Mouse (Mus musculus) c-Kit-positive CD71-positive TER-119-positive erythroid progenitor cells, embryonic 14.5 days (primary cell): ENCODE data around the gene Crabp2.

Experiments used
- DNase-seq: peaks from one replicate; pipeline ENCODE4 v3.0.0-alpha.2; 2013; ENCODE audit warnings: low spot score

Crabp2 gene

DNA sequence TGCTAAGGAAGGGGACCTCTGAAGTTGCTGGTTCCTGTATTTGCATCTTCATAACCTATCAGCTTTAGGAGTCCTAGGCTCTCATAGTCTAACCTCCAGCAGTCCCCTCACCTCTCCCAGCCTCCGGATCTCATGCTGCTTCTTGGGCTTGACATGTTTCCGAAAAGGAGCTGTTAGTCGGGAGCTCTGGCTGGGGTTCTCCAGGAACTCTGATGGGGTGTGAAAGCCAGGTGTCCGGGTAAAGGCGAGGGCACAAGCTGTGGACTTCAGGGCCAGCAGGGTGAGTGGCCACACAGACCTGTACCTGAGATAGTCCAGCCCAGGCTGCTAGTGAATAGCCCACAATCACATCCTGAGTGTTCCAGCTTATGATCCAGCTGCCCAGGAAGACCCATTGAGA lies 21.0 kb upstream of the Crabp2 start:
- DNase-seq: no peak

DNA sequence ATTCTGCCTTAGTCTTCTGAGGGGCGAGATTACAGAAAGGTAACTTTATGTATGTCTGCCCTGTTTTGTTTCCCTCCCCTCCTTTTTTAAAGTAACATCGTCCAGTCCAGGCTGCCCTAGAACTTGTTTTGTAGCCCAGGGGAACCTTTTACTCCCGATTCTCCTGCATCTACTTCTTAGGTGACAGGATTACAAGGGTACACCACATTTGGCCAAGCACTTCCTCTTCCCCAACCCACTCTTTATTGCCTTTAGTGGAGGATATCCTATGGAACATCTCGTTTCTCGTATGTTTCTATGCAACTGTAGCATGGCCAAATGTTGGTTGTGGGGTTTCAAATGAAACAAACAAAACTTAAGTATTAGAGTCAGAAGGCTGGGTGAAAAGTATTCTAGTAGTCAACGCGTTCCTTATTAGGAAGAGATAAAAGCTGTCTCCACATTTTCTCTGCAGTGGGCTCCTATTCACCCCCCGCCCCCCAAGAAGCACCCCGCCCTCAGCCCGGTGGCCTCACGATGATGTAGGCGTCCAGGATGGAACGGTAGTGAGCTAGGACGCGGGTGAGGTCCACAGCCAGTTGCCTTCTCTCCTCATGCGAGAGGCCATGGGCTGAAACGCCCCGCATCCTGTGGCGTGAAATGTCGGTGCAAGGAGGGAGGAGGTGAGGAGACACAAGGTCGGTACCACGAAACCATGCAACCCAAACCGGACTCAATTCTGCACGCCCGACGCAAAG lies 19.0 kb upstream of the Crabp2 start:
- DNase-seq: no peak

DNA sequence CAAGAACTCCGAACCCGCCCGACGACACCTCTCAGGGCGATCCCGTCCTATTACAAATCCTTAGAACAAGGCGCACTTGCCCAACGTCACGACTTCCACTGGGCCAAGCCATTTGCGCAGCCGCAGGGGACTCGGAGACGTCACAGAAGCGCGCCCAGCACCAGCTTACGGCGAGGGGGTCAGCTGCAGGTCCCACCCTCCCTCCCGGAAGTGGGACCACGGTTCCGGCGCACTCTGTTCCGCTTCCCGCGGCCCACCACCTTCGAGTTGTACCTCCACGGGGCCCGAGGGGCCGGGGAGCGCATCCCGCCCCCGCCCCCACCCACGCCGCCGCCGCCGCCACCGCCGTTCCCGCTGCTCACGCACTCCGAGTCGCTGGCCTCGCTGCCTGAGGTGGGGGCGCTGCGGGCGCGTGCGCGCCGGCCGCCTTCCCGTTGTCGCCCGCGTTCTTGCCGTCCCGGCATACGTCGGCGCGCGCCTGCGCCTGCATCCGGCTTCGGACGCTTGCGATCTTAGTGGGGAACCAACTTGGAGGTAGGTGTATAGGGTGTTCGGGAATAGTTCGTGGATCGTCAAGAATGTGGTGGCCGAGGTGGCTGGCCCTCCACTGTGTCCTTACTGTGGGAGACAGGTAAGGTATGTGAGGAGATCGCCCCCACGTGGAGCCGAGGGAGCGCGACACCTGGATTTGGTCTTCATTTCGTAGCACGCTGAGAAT lies 18.2 kb upstream of the Crabp2 start, which contains the start of the genes Isg20l2 and Rrnad1:
Isg20l2 (plus strand) TSS at position 237 of the 718 bp plus-strand sequence.
Rrnad1 (minus strand) TSS at position 640 of the 718 bp plus-strand sequence.
- peak; percentile 91 for DNase-seq

DNA sequence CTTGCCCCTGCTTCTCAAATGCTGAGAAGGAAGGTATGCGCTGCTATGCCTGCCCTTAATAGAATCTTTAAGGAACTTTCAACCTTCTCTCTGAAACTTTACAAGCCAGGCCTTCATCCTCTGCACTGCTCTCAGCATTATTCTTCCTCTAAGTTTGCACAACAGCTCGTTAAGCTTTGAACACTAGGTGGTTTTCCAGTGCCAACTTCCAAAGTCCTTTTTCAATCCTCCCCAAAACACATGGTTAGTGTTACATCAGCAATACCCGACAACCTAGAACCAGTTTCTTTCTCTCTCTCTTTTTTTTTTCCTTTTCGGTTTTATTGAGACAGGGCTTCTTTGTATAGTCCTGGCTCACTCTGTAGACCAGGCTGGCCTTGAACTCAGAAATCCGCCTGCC lies 14.4 kb upstream of the Crabp2 start:
- DNase-seq: no peak

DNA sequence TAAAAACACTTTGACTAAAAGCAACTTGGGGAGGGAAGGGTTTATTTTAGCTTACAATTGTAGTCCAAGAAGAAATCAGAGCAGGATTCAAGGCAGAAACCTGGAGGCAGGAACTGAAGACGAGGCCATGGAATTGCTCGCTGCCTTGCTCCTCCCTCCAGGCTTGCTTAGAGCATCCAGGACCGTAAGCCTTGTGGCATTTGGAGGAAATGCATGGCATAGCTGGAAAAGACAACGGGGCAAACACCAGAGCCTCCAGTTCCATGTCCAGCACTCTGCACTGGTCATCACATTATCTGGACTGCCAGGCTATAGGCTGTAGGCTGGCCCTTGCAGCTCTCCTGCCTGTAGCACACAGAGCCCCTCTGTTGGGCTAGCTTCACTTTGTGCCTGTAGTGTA lies 14.0 kb upstream of the Crabp2 start:
- no peak for DNase-seq

DNA sequence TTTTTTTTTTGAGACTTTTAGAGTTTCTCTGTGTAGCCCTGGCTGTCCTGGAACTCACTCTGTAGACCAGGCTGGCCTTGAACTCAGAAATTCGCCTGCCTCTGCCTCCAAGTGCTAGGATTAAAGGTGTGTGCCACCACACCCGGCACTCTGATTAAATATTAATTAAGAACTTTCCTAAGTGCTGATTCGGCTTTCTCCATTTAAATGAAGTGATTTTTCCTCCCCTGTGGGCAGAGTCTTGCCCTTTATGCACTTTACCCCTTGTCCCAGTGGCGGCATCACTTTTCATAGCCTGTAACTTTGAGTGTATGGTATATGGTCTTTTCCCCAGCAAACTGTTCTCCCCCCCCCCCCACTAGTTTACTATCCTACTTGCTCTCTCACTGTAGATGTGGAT lies 13.3 kb upstream of the Crabp2 start:
- DNase-seq: no peak

DNA sequence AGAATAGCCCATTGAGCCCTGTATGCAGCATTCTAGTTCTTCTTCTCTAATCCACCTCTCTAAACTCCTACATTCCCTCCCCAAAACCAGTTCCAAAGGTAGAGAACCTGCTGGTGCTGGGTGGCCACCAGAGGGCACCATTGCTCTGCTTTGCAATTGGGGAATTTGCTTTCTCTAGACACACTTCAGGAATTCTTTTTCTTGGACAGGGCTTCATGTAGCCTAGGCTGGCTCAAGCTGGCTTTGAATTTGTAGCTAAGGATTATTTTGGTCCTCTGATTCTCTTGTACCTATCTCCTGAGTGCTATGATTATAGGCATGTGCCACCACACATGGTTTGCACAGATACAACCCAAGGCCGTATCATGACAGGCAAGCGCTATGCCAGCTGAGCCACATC lies 12.7 kb upstream of the Crabp2 start:
- peak; percentile 62 for DNase-seq

DNA sequence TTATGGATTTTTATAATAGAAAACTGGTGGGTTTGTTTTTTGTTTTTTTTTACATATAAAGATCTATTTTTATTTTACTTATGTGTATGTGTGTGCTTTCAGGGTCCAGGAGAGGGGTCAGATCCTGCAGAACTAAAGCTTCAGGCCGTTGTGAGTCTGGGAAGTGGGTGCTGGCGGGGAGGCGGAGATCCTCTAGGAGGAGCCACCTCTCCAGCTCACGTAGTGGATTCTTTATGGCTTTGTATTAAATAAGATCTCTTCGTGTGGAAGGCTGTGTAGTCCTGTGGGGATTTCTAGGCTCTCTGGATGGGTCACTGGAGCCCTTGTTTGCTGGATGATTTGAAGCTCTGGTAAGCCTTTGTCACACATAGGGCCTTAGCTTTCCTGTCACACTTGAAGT lies 7.9 kb upstream of the Crabp2 start:
- DNase-seq: no peak

DNA sequence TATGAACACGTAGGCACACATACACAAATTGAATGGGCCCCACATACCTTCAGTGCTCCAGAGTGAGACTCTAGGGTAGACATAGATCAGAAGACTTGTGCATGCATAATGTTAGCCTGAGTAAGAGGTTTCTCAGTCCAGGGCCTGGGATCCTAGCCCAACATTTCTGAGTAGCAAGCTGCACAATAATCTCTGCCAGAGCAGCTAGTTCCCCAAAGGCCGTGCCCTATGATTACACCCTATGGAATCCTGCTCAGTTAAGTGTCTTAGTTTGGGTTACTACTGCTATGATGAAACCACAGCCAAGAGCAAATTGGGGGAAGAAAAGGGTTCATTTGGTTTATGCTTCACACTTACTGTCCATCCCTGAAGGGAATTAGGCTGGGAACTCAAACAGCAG lies 6.0 kb upstream of the Crabp2 start:
- no peak for DNase-seq

DNA sequence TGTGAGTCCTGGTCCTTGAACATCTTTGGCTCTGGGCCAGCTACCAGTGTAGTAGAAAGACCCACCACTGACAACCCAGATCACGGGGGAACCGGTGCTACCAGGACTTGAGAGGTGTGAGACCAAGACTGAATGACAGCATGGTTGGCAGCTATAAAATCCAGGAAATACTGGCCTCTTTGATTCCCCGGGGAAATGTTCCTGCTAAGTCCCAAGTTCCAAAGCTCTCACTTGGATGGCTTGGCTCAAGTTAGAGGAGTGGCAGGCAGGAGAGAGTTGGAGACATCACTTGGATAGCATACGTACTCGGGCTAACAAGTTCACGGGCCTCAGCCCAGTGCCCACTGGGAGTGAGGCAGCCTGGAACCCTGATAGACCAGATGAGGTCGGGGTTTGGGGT lies 4.9 kb upstream of the Crabp2 start:
- DNase-seq: no peak

DNA sequence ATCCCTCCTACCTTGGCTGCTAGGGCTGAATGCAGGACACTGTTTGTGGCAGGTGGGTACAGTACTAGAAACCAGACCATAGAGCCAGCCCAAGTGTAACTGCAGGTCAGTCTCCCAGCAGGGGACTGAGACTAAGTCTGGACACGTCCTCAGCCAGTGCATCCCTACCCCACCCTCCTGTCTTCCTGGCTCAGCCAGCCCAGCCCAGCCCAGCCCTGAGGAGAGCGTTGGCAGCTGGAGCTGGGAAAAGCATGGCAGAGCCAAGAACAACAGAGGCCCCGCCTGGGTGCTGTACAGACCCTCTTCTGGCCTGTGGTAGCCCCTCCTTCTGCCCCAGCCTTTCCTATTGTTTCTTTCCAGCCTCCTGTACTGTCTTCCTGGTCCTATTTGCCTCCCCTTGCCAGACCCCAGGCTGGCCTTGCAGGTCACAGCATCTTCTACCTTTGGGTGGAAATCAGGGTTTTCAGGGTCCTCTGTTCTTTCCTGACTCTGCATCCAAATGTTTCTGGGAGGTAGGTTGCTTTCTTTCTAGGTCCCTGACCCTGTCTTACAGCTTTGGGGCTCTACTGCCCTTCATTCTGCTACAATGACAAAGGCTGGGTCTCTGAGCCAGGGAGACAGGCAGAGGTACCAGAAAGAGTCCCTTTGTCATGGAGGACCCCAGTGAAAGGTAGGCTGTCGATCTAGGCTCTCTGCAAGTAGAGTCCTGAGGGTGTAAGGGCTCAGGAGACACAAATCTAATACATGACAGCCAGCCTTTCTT lies 3.4 kb upstream of the Crabp2 start:
- no peak for DNase-seq

DNA sequence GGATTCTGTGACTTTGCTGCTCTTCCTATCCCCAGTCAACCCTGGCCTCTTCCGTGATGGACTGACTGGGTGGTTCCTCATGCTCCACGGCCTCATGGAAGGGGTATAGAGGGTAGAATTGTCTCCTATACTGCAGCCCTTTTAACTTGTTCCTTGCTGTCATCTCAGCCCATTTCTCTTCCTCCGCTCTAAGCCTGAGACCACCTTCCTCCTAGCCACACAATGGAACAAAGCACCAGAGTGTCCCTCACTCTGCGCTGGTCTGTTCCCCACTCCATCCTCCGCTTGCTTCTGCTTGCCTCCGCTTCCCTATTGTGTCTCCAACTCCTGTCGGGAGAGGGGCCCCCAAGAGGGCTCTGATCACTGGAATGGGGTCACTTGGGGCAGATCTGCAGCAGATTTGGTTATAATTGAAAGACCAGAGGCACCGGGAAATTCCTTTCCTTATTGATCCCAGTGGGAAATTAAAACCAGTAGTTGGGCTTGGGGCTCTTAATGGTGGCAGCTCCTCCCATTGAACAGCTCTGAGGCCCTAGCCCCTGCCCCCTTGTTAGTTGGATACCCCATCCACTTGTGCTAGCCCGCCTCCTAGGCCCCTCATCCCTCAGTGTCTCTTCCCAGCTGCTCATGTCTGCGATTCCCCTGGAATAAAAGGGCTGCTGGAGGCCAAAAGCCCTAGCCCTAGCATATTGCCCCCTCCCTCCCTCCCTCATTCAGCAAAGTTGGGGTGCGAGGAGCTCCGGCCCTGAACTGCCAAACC lies 2.5 kb upstream of the Crabp2 start:
- no peak for DNase-seq

DNA sequence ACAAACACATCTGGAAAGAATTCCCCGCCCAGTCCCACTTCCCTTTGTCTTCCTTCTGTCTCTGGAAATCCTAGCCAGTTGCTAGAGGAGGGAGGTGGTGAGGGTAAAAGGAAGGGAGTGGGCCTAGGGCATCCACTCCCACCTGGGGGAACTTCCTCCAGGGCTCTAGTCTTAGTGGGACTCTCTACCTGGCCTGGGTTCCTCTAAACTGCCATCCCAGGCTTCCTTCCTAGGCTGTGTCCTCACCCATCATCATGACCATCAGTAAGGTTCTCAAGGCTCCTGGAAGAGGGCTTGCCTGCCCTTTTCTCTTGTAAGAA lies 2.0 kb upstream of the Crabp2 start:
- DNase-seq: no peak

DNA sequence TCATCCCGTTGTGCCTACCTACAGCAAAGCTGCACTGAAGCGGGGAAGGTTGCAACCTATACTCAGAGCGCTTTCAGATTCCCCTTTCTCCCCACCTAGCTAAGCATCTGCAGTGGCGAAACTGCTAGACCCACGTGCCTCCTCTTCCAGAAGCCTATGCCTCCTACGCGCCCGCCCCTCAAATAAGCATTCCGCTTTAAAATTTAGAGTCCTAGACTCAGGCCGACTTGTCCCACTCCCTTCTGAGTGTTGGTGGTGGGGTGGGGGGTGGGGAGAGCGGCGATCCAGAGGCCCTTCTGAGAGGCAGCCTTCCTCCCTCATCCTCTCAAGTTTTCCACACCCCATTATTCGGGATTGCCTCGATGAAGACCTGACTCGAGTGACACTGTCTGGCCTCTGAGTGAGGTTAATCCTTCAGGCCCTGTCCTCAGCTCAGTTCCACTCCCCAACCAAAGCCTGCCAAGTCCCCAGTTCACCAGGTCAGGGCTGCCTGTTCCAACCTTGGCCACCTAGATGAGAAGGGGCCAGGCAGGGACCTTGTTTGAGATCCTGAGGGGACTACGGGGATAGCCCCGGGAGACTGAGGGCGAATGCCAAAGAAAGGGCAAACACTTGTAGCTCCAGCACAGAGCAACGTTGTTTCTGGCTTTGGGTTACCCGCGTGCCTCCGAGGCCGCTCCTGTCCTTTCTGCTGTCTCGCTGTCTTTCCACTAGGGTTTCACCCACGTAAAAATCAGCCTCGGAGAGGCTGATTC lies 1.2 kb upstream of the Crabp2 start:
- no peak for DNase-seq

DNA sequence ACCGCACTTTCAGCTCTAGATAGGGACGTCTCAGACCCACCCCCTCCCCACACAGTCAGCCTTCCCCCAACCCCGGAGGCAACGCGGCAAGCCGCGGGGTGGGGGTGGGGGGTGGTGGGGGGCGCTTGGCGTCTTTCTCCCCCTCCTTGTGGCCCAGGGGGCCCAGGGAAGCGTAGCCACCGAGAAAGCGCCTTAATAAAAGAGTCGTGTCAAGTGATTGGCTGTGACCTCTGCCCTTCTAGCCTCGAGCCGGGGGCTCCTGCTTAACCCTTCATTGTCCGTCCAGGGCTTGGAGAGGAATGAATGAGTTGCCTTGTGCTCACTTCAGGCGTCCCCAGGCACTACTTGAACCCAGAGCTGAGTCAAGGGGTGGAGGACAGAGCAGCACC lies 661 bp upstream of the Crabp2 start:
- no peak for DNase-seq

DNA sequence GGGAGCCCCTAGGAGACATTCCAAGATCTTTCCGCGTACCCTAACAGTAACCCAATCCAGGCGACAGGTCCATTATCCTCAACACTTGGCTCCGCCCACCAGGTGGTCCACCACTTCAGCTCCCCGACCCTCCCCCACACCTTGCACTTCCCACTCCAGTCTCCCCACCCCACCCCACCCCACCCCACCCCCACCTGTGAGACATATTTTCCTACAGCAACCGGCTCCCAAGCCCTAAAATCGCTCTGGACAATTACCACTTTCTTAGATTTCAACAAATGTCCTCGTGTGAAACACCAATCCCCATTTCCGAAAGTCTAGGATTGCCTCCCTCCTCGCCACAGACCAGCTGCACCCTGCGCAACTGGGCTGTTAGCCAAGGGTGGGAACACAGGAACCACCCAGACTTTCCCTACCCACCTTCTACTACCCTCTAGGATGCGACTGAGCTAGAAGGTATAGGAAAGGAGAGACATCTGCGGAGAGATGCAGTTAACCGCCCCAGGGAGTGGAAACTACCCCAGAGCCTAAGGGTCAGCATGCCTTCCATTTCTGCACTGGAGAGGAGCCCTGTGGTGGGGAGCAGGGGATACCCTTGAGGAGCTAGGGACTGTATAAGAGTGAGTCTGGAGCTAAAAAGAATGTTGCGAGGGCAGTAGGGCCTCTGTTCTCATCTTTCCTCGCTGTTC lies 944 bp downstream of the Crabp2 start:
- no peak for DNase-seq

DNA sequence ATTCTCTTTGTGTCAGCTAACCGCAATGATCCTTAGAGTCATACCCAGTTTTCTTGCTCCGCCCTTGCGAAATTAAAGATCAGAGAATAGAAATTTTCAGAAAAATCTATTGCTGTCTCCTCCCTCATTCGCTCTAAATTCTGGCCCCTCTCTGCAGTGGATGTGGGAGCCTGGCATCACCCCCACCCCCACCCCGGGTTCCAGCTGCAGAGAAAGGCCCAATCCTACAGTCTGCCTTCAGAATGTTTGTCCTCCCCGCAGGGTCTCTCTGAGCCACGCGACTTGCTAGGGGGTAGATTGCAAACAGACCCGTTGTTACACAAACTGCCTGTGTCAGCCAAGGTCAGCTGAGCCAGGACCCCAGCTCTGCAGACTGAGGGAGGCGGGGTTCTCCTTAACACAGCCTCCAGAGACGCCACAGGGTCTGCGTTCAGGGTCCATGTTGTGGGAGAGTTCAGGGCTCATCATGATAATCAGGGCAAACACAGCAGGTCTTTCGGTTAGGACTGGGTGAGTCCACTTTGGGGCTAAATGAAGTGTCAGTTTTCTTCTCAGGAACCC lies 1.6 kb downstream of the Crabp2 start:
- DNase-seq: no peak

DNA sequence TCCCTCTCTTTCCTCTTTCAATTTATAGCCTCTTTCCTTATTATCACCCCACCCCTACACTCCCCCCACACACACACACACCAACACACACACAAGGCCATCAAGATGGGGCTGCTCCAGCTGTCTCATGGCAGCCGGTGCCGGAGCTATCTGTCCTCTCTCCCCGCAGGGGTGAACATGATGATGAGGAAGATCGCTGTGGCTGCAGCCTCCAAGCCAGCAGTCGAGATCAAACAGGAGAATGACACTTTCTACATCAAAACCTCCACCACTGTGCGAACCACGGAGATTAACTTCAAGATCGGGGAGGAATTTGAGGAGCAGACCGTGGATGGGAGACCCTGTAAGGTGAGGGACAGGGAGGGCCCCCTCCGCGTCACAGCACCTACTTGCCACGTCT lies 3.5 kb downstream of the Crabp2 start:
- no peak for DNase-seq

DNA sequence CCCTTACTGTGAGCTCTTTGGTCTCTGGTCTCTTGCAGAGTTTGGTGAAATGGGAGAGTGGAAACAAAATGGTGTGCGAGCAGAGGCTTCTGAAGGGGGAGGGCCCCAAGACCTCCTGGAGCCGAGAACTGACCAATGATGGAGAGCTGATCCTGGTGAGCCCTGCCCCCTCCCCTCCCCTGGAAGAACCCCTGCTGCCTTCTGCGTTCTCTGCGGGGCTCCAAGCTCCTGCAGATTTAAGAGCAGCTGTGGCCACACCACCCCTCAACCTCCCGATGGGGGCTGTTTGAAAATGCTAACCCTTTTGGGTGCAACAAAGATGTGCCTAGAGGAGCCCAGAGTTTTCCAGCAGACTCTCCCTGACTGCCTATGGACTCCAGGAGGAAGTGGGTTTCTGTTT lies 4.0 kb downstream of the Crabp2 start:
- DNase-seq: no peak

DNA sequence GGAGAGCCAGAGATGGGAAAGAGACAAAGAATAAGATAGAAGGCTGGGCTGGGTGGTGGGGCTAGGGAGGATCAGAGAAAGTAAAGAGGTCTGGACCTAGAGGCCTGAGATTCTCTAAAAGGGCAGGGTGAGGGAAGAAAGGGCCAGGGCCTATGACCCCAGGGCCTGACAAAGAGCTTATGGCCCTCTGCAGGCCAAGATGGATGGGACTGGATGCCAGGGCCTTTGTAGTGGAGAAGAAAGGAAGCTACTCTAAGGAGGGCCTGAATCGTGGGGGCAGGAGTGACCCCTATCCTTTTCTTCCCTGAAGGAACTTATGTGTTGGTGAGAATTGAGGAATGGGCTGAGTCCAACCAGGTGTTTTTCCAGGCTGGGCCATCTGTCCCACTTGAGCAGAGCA lies 9.6 kb downstream of the Crabp2 start:
- no peak for DNase-seq

DNA sequence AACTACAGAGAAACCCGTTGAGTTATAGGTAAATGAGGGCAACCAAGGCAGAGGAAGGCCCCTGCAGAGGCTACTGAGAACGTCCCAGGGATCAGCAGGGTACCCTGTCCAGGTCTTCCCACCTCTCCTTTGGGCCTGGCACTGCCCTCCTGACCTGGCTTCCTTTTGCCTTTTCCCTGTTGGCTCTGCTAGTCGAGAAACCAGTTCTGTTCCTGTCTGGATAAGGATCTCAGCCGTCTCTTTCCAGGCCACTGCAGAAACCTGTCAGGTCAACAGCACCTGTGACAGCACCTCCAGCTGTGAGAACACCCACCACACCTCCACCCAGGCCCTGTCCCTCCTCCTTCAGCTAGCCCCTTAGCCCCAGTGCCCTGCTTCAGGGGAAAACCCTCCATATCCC lies 10.0 kb downstream of the Crabp2 start:
- DNase-seq: no peak
